Mouse (Mus musculus): Measurements from ENCODE around the gene Ppil3. TPM values are rescaled to one million over a fixed set of nuclear protein-coding genes. Genes with fewer than 3 reads are reported as not detected.
A peak's percentile ranks its signal among the peaks of the same experiment; 100 is the strongest.

Ppil3 gene
- polyA plus RNA-seq, 1 experiment from 2014 or later = 31.3 TPM

GRCm38 (mm10) chr1:58393284-58394195, 51.7 kb downstream of the Ppil3 start:
- Histone ChIP-seq H3K27ac (ENCODE audit: low read length) (peak overlapping the region; percentile 95), H3K36me3 (ENCODE audit: insufficient read depth, low read length) (peaks cover 13% of the 10 kb centered on the region; the same call in 1 of the 2 replicates), H3K9me3 (ENCODE audit: low read length) (no peaks in the 10 kb centered on the region), H3K9ac (replicated peaks; ENCODE audit: low read depth) (peak overlapping the region; percentile 97), H3K27me3 (replicated peaks; ENCODE audit: insufficient read depth, low read length) (no peaks in the 10 kb centered on the region), H3K4me1 (ENCODE audit: insufficient read depth, low read depth, low read length) (peaks cover 5% of the 10 kb centered on the region; the same call in 1 of the 2 replicates), H3K4me3 (ENCODE audit: low read depth, low read length) (peak overlapping the region; percentile 98), H3K4me2 (replicated peaks; ENCODE audit: low read depth, low read length) (peak overlapping the region; percentile 82)
- 3% methylated on average over 39 of the region's 90 CpGs for WGBS
- ATAC-seq (peak; percentile 61), DNase-seq (ENCODE audit: low spot score) (peak; percentile 55)
- peak; percentile 29 for TF ChIP-seq CTCF (IDR thresholded peaks at IDR 0.05)
- no peak for TF ChIP-seq EP300 (IDR thresholded peaks at IDR 0.05)

- peaks cover 7% of the 10 kb centered on the region; the same call in 1 of the 2 replicates for H3K36me3 ChIP-seq (ENCODE audit: insufficient read depth, low read length)
- peak; percentile 97 for DNase-seq (ENCODE audit: low spot score)
- H3K9me3 ChIP-seq (ENCODE audit: low read length) = no peaks in the 10 kb centered on the region
- H3K4me2 ChIP-seq (replicated peaks; ENCODE audit: low read depth, low read length) = peak within 1 kb of the TSS; percentile 82
- H3K4me1 ChIP-seq (ENCODE audit: insufficient read depth, low read depth, low read length) = peaks cover 5% of the 10 kb centered on the region; the same call in 1 of the 2 replicates
- H3K27me3 ChIP-seq (replicated peaks; ENCODE audit: insufficient read depth, low read length) = no peaks in the 10 kb centered on the region
- peak; percentile 98 for ATAC-seq
- TF ChIP-seq CTCF (IDR thresholded peaks at IDR 0.05) (no peak; the same call in 1 of the 2 replicates), EP300 (IDR thresholded peaks at IDR 0.05) (peak; percentile 89)
- H3K9ac ChIP-seq (replicated peaks; ENCODE audit: low read depth) = peak within 1 kb of the TSS; percentile 97
- peak within 1 kb of the TSS; percentile 98 for H3K4me3 ChIP-seq (ENCODE audit: low read depth, low read length)
- under 1% methylated on average over 39 of the region's 61 CpGs for WGBS
- peak within 1 kb of the TSS; percentile 95 for H3K27ac ChIP-seq (ENCODE audit: low read length)
Observed at GRCm38 (mm10) chr1:58392652-58393283, 52.5 kb downstream of the Ppil3 start, which contains the start of gene Bzw1. Gene Bzw1 (plus strand): TSS chr1:58392898.

GRCm38 (mm10) chr1:58392268-58392651, 53.0 kb downstream of the Ppil3 start:
- Histone ChIP-seq H3K36me3 (ENCODE audit: insufficient read depth, low read length) (peaks cover 5% of the 10 kb centered on the region; the same call in 1 of the 2 replicates), H3K4me2 (replicated peaks; ENCODE audit: low read depth, low read length) (peak overlapping the region; percentile 82), H3K4me1 (ENCODE audit: insufficient read depth, low read depth, low read length) (peaks cover 5% of the 10 kb centered on the region; the same call in 1 of the 2 replicates), H3K4me3 (ENCODE audit: low read depth, low read length) (peak overlapping the region; percentile 98), H3K9ac (replicated peaks; ENCODE audit: low read depth) (peak overlapping the region; percentile 97), H3K9me3 (ENCODE audit: low read length) (no peaks in the 10 kb centered on the region), H3K27ac (ENCODE audit: low read length) (peak overlapping the region; percentile 95), H3K27me3 (replicated peaks; ENCODE audit: insufficient read depth, low read length) (no peaks in the 10 kb centered on the region)
- ATAC-seq (peak; percentile 3; the same call in 1 of the 2 replicates), DNase-seq (ENCODE audit: low spot score) (peak; percentile 70)
- TF ChIP-seq EP300 (IDR thresholded peaks at IDR 0.05) (no peak), CTCF (IDR thresholded peaks at IDR 0.05) (no peak)
- WGBS = 0% methylated on average over 16 of the region's 16 CpGs

- no peak for ATAC-seq
- no peaks in the 10 kb centered on the region for H3K27me3 ChIP-seq (replicated peaks; ENCODE audit: insufficient read depth, low read length)
- 39% methylated on average over 19 of the region's 19 CpGs for WGBS
- peak overlapping the region; percentile 82 for H3K4me2 ChIP-seq (replicated peaks; ENCODE audit: low read depth, low read length)
- H3K4me3 ChIP-seq (ENCODE audit: low read depth, low read length) = peak overlapping the region; percentile 98
- peaks cover 5% of the 10 kb centered on the region; the same call in 1 of the 2 replicates for H3K4me1 ChIP-seq (ENCODE audit: insufficient read depth, low read depth, low read length)
- TF ChIP-seq CTCF (IDR thresholded peaks at IDR 0.05) = no peak
- TF ChIP-seq EP300 (IDR thresholded peaks at IDR 0.05) = no peak
- no peaks in the 10 kb centered on the region; the same call in 1 of the 2 replicates for H3K36me3 ChIP-seq (ENCODE audit: insufficient read depth, low read length)
- H3K9ac ChIP-seq (replicated peaks; ENCODE audit: low read depth) = peak overlapping the region; percentile 97
- H3K9me3 ChIP-seq (ENCODE audit: low read length) = no peaks in the 10 kb centered on the region
- peak overlapping the region; percentile 95 for H3K27ac ChIP-seq (ENCODE audit: low read length)
- peak; percentile 17 for DNase-seq (ENCODE audit: low spot score)
Observed at GRCm38 (mm10) chr1:58391421-58392267, 53.6 kb downstream of the Ppil3 start.

GRCm38 (mm10) chr1:58382586-58383281, 62.6 kb downstream of the Ppil3 start:
- ATAC-seq = peak; percentile 72
- Histone ChIP-seq H3K27ac (ENCODE audit: low read length) (no peak overlapping the region), H3K4me2 (replicated peaks; ENCODE audit: low read depth, low read length) (no peak overlapping the region), H3K27me3 (replicated peaks; ENCODE audit: insufficient read depth, low read length) (no peaks in the 10 kb centered on the region), H3K4me3 (ENCODE audit: low read depth, low read length) (no peak overlapping the region), H3K4me1 (ENCODE audit: insufficient read depth, low read depth, low read length) (no peaks in the 10 kb centered on the region), H3K9me3 (ENCODE audit: low read length) (no peaks in the 10 kb centered on the region), H3K36me3 (ENCODE audit: insufficient read depth, low read length) (no peaks in the 10 kb centered on the region), H3K9ac (replicated peaks; ENCODE audit: low read depth) (no peak overlapping the region)
- DNase-seq (ENCODE audit: low spot score) = peak; percentile 47
- TF ChIP-seq EP300 (IDR thresholded peaks at IDR 0.05) (no peak), CTCF (IDR thresholded peaks at IDR 0.05) (no peak)
- 56% methylated on average over 5 of the region's 5 CpGs for WGBS

Other genes starting within 250 kb of the Ppil3 start
- 0.04 TPM in 1 of 2 replicates, not detected in the other for gene Aox4, start 235.1 kb downstream of the Ppil3 start, polyA plus RNA-seq (2015; fragmentation: Nextera tagmentation; extraction: Ambion mirVana)
- gene Aox2, start 167.2 kb downstream of the Ppil3 start, polyA plus RNA-seq (2015; fragmentation: Nextera tagmentation; extraction: Ambion mirVana) = 0.02 and 0.05 TPM in 2 replicates
- 201 and 206 TPM in 2 replicates for gene Bzw1, start 52.6 kb downstream of the Ppil3 start, polyA plus RNA-seq (2015; fragmentation: Nextera tagmentation; extraction: Ambion mirVana)
- 236 and 247 TPM in 2 replicates for gene Clk1, start 21.4 kb downstream of the Ppil3 start, polyA plus RNA-seq (2015; fragmentation: Nextera tagmentation; extraction: Ambion mirVana)
- gene Nif3l1, start 335 bp downstream of the Ppil3 start, polyA plus RNA-seq (2015; fragmentation: Nextera tagmentation; extraction: Ambion mirVana) = 13.0 and 14.9 TPM in 2 replicates
- 11.4 and 12.4 TPM in 2 replicates for gene Orc2, start 59.6 kb upstream of the Ppil3 start, polyA plus RNA-seq (2015; fragmentation: Nextera tagmentation; extraction: Ambion mirVana)
- 6.6 and 7.8 TPM in 2 replicates for gene Fam126b, start 140.8 kb upstream of the Ppil3 start, polyA plus RNA-seq (2015; fragmentation: Nextera tagmentation; extraction: Ambion mirVana)
- gene Ndufb3, start 140.9 kb upstream of the Ppil3 start, polyA plus RNA-seq (2015; fragmentation: Nextera tagmentation; extraction: Ambion mirVana) = 162 and 163 TPM in 2 replicates

Data from lung, postnatal 0 days (tissue).